Comparison of ENCODE assay signal across 8 mouse cellular contexts in the genomic region with DNA sequence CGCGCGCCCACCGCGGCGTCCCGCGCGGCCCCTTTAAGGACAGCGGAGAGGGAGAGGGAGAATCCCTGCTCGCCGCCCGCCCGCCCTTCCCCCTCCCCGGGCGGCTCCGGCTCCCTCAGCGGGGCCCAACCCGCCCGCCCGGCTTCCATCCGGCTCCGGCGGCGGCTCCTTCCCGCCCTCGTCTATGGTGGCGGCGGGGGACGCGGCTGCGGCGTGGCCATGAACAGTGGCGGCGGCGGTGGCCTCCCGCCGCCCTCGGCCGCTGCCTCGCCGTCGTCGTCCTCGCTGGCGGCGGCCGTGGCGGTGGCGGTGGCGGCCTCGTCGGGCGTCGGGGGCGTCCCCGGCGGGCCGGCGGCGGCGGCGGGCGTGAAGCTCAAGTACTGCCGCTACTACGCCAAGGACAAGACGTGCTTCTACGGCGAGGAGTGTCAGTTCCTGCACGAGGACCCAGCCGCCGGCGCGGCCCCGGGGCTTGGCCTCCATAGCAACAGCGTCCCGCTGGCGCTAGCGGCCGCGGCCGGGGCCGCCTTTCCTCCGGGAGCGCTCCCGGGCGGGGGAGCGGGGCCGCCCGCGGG. TPM values are rescaled to one million over a fixed set of nuclear protein-coding genes. Genes with fewer than 3 reads are reported as not detected.
DNase-seq lines count a peak whose midpoint lies in the region; ATAC-seq and TF ChIP-seq lines count a peak whose summit lies in the region.

No protein-coding gene starts in this region.

- H3K27me3 ChIP-seq in heart, adult 2 months (ENCODE audit: control insufficient read depth, insufficient read depth, low read length): no peaks in the 10 kb centered on the region
- H3K27me3 ChIP-seq in forebrain, embryonic 16.5 days (replicated peaks; ENCODE audit: control insufficient read depth, insufficient read depth, low read length): no peaks in the 10 kb centered on the region
- H3K27me3 ChIP-seq in intestine, embryonic 14.5 days (replicated peaks; ENCODE audit: control insufficient read depth, insufficient read depth, low read length): no peaks in the 10 kb centered on the region
- no peaks in the 10 kb centered on the region for H3K27me3 ChIP-seq in midbrain, postnatal 0 days (ENCODE audit: insufficient read depth, low read length)
- H3K27me3 ChIP-seq in stomach, embryonic 16.5 days (ENCODE audit: control insufficient read depth, insufficient read depth, low read length): no peaks in the 10 kb centered on the region

- TF ChIP-seq EP300 in heart, adult 2 months (IDR thresholded peaks at IDR 0.05; ENCODE audit: insufficient read depth, low read depth, low read length): no peak

- intact Hi-C loops in heart, adult 2 months (cut with DNase I): loop anchor here (5.0 kb wide), 1 partner anchor 102 kb away; no protein-coding TSS in a partner anchor
- intact Hi-C loops in heart, postnatal 25 days (cut with DNase I): loop anchor here (5.0 kb wide), 1 partner anchor 102 kb away; no protein-coding TSS in a partner anchor

- no peaks in the 10 kb centered on the region for H3K9me3 ChIP-seq in forebrain, embryonic 16.5 days (ENCODE audit: control insufficient read depth, low read length)
- H3K9me3 ChIP-seq in intestine, embryonic 14.5 days (ENCODE audit: control insufficient read depth, low read length): no peaks in the 10 kb centered on the region
- no peaks in the 10 kb centered on the region for H3K9me3 ChIP-seq in midbrain, postnatal 0 days (ENCODE audit: low read length)
- no peaks in the 10 kb centered on the region for H3K9me3 ChIP-seq in stomach, embryonic 16.5 days (replicated peaks; ENCODE audit: control insufficient read depth, low read length)

- no peak for TF ChIP-seq CTCF in heart, adult 2 months (IDR thresholded peaks at IDR 0.05)
- TF ChIP-seq CTCF in brain, embryonic 14.5 days (IDR thresholded peaks at IDR 0.05; ENCODE audit: borderline replicate concordance, extremely low read depth, insufficient read depth, insufficient read length): no peak
- no peak for TF ChIP-seq CTCF in midbrain, postnatal 0 days (IDR thresholded peaks at IDR 0.05)

- peaks cover 14% of the 10 kb centered on the region for H3K4me1 ChIP-seq in heart, adult 2 months (ENCODE audit: control insufficient read depth, insufficient read depth, low read length)
- peaks cover 31% of the 10 kb centered on the region for H3K4me1 ChIP-seq in forebrain, embryonic 16.5 days (replicated peaks; ENCODE audit: control insufficient read depth, insufficient read depth, low read length)
- peaks cover 33% of the 10 kb centered on the region for H3K4me1 ChIP-seq in intestine, embryonic 14.5 days (replicated peaks; ENCODE audit: control insufficient read depth, insufficient read depth, low read length)
- no peaks in the 10 kb centered on the region; the same call in 1 of the 2 replicates for H3K4me1 ChIP-seq in midbrain, postnatal 0 days (ENCODE audit: insufficient read depth, low read length)
- H3K4me1 ChIP-seq in stomach, embryonic 16.5 days (ENCODE audit: control insufficient read depth, insufficient read depth, low read length): peaks cover 27% of the 10 kb centered on the region

- H3K4me3 ChIP-seq in heart, adult 2 months: peak overlapping the region; percentile 84
- H3K4me3 ChIP-seq in forebrain, embryonic 16.5 days (replicated peaks; ENCODE audit: low read length): peak overlapping the region; percentile 70
- peak overlapping the region; percentile 95 for H3K4me3 ChIP-seq in intestine, embryonic 14.5 days (ENCODE audit: low read depth, low read length)
- H3K4me3 ChIP-seq in midbrain, postnatal 0 days (ENCODE audit: low read depth, low read length): peak overlapping the region; percentile 100
- peak overlapping the region; percentile 93 for H3K4me3 ChIP-seq in stomach, embryonic 16.5 days (replicated peaks; ENCODE audit: low read length)

- ATAC-seq in forebrain, embryonic 16.5 days: peak; percentile 87
- peak; percentile 85 for ATAC-seq in intestine, embryonic 14.5 days (replicated peaks; ENCODE audit: low FRiP score, low TSS enrichment, low read depth)
- ATAC-seq in midbrain, postnatal 0 days (ENCODE audit: low FRiP score): peak; percentile 86
- ATAC-seq in stomach, embryonic 16.5 days (ENCODE audit: insufficient read depth, low FRiP score): peak; percentile 87

- no peak for DNase-seq in heart, adult 2 months
- no peak for DNase-seq in heart, postnatal 25 days (ENCODE audit: low spot score)
- peak; percentile 59 for DNase-seq in brain, embryonic 14.5 days (ENCODE audit: low read depth)
- DNase-seq in intestine, embryonic 14.5 days (ENCODE audit: low spot score): peak; percentile 79
- peak; percentile 61 for DNase-seq in liver
- DNase-seq in midbrain, postnatal 0 days (ENCODE audit: low spot score): peak; percentile 51

- H3K79me2 ChIP-seq in heart, adult 2 months (replicated peaks; ENCODE audit: control insufficient read depth, insufficient read depth, low read length): peaks cover 7% of the 10 kb centered on the region

- under 1% methylated on average over 64 of the region's 91 CpGs for WGBS in heart, adult 2 months
- 0% methylated on average over 47 of the region's 91 CpGs for WGBS in forebrain, embryonic 16.5 days
- WGBS in intestine, embryonic 14.5 days: under 1% methylated on average over 66 of the region's 91 CpGs
- WGBS in midbrain, postnatal 0 days: under 1% methylated on average over 31 of the region's 91 CpGs
- under 1% methylated on average over 77 of the region's 91 CpGs for WGBS in stomach, embryonic 16.5 days

- TF ChIP-seq POLR2A in heart, adult 2 months (IDR thresholded peaks at IDR 0.05; ENCODE audit: insufficient read depth, low read depth, low read length): no peak
- TF ChIP-seq POLR2A in brain, embryonic 14.5 days (IDR thresholded peaks at IDR 0.05; ENCODE audit: borderline replicate concordance, extremely low read depth, insufficient read depth, insufficient read length, poor library complexity, severe bottlenecking): no peak

- H3K9ac ChIP-seq in heart, adult 2 months (ENCODE audit: low read depth, low read length): peak overlapping the region; percentile 99
- H3K9ac ChIP-seq in forebrain, embryonic 16.5 days (replicated peaks; ENCODE audit: low read depth, low read length): peak overlapping the region; percentile 95
- peak overlapping the region; percentile 97 for H3K9ac ChIP-seq in intestine, embryonic 14.5 days (ENCODE audit: low read length)
- H3K9ac ChIP-seq in midbrain, postnatal 0 days (replicated peaks; ENCODE audit: low read length, poor library complexity, severe bottlenecking): peak overlapping the region; percentile 95
- H3K9ac ChIP-seq in stomach, embryonic 16.5 days (ENCODE audit: low read length): peak overlapping the region; percentile 99

- H3K36me3 ChIP-seq in heart, adult 2 months (ENCODE audit: control insufficient read depth, insufficient read depth, low read length): peaks cover 16% of the 10 kb centered on the region
- H3K36me3 ChIP-seq in forebrain, embryonic 16.5 days (ENCODE audit: control insufficient read depth, insufficient read depth): no peaks in the 10 kb centered on the region
- peaks cover 2% of the 10 kb centered on the region; the same call in 1 of the 2 replicates for H3K36me3 ChIP-seq in intestine, embryonic 14.5 days (ENCODE audit: control insufficient read depth, insufficient read depth, low read length)
- H3K36me3 ChIP-seq in midbrain, postnatal 0 days (ENCODE audit: insufficient read depth, low read length): no peaks in the 10 kb centered on the region; the same call in 1 of the 2 replicates
- no peaks in the 10 kb centered on the region for H3K36me3 ChIP-seq in stomach, embryonic 16.5 days (ENCODE audit: control insufficient read depth, insufficient read depth, low read length)

- H3K4me2 ChIP-seq in forebrain, embryonic 16.5 days (ENCODE audit: low read length): peak overlapping the region; percentile 96
- peak overlapping the region; percentile 77 for H3K4me2 ChIP-seq in intestine, embryonic 14.5 days (ENCODE audit: low read length)
- peak overlapping the region; percentile 75 for H3K4me2 ChIP-seq in midbrain, postnatal 0 days (ENCODE audit: low read depth, low read length, poor library complexity, severe bottlenecking)
- H3K4me2 ChIP-seq in stomach, embryonic 16.5 days (ENCODE audit: low read depth, low read length): peak overlapping the region; percentile 87

- H3K27ac ChIP-seq in heart, adult 2 months: peak overlapping the region; percentile 100
- H3K27ac ChIP-seq in forebrain, embryonic 16.5 days (ENCODE audit: low read length): peak overlapping the region; percentile 98
- peak overlapping the region; percentile 97 for H3K27ac ChIP-seq in intestine, embryonic 14.5 days (ENCODE audit: low read depth)
- peak overlapping the region; percentile 97 for H3K27ac ChIP-seq in midbrain, postnatal 0 days (ENCODE audit: low read depth, low read length)
- peak overlapping the region; percentile 99 for H3K27ac ChIP-seq in stomach, embryonic 16.5 days (ENCODE audit: low read length)

RNA-seq across cellular contexts. Expression of gene Pan3, which starts 0.5 kb away (rescaled TPM):
- total RNA-seq in heart, adult 2 months (2021): 10 to 100 TPM; 27.3 to 30.5 TPM
- polyA plus RNA-seq in heart, adult 2 months (2012; rRNA removed): 20.0 and 36.8 TPM in 2 replicates
- 10 to 100 TPM; 29.5 to 34.1 TPM for total RNA-seq in heart, postnatal 25 days (2021)
- 44.5 and 54.6 TPM in 2 replicates for polyA plus RNA-seq in brain, embryonic 14.5 days (2012; rRNA removed)
- 64.7 and 67.0 TPM in 2 replicates for polyA plus RNA-seq in forebrain, embryonic 16.5 days (2015; fragmentation: Nextera tagmentation; extraction: Ambion mirVana)
- 75.0 and 83.4 TPM in 2 replicates for polyA plus RNA-seq in intestine, embryonic 14.5 days (2014; fragmentation: Nextera tagmentation; extraction: Ambion mirVana)
- 38.9 and 66.7 TPM in 2 replicates for total RNA-seq in midbrain, postnatal 0 days (2014; rRNA removed)
- 51.3 and 61.4 TPM in 2 replicates for polyA plus RNA-seq in midbrain, postnatal 0 days (2015; fragmentation: Nextera tagmentation; extraction: Ambion mirVana)
- 61.5 and 67.9 TPM in 2 replicates for polyA plus RNA-seq in stomach, embryonic 16.5 days (2015; fragmentation: Nextera tagmentation; extraction: Ambion mirVana)

RNA-seq across cellular contexts. Expression of gene Flt3, which starts 30.2 kb away (rescaled TPM):
- under 1 TPM; 0.09 to 0.13 TPM for total RNA-seq in heart, adult 2 months (2021)
- polyA plus RNA-seq in heart, adult 2 months (2012; rRNA removed): 0.12 and 0.16 TPM in 2 replicates
- under 1 TPM; 0.08 to 0.10 TPM for total RNA-seq in heart, postnatal 25 days (2021)
- 0.20 and 0.56 TPM in 2 replicates for polyA plus RNA-seq in brain, embryonic 14.5 days (2012; rRNA removed)
- polyA plus RNA-seq in forebrain, embryonic 16.5 days (2015; fragmentation: Nextera tagmentation; extraction: Ambion mirVana): 0.10 and 0.18 TPM in 2 replicates
- 0.15 and 0.19 TPM in 2 replicates for polyA plus RNA-seq in intestine, embryonic 14.5 days (2014; fragmentation: Nextera tagmentation; extraction: Ambion mirVana)
- 2.5 and 2.6 TPM in 2 replicates for total RNA-seq in midbrain, postnatal 0 days (2014; rRNA removed)
- polyA plus RNA-seq in midbrain, postnatal 0 days (2015; fragmentation: Nextera tagmentation; extraction: Ambion mirVana): 2.0 TPM in 2 replicates
- polyA plus RNA-seq in stomach, embryonic 16.5 days (2015; fragmentation: Nextera tagmentation; extraction: Ambion mirVana): 0.24 and 0.59 TPM in 2 replicates

Comparison
In these comparisons a context has a peak if more than half of its experiments do, and no peak if none do; other contexts are left out.
1. DNase-seq: peak in brain, embryonic 14.5 days (single experiment), intestine, embryonic 14.5 days (single experiment), liver (single experiment) and midbrain, postnatal 0 days (single experiment); none in heart, adult 2 months (0 of 2) and heart, postnatal 25 days (single experiment).
2. Peak in every context shown above with its lines, with median percentiles within 50 percentile points of each other: H3K27ac ChIP-seq, H3K4me3 ChIP-seq, H3K9ac ChIP-seq, ATAC-seq and H3K4me2 ChIP-seq.